Comparison of ENCODE assay signal across 20 mouse cellular contexts in the genomic region with DNA sequence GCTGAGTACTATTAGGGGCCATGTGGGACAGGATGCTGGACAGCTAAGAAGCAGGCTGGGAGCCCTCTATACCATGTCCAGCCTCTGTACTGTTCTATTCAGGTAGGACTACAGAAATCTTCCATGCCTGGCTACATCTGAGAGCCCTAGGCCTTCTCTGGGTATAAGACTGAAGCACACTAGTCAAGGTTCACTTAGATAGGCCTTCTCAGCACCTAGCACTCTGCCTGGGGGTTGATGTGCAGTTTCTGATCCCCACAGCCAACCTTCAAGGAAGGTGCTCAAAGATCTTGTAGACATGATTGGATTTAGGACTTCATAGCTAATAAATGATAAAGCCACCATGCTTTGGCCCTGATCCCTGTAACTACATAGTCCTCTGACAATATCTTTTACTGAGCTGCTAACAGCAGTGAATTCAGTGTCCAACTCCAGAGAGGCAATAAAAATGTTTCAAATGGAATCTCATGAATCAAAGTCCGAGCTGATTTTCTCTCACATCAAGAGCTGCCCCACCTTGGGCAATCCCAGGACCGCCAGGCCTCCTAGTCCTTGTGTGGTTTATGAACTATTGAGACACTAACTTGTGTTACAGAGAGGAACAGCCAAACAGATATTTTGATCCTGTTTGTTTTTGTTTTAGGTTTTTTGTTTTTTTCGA. TPM values are rescaled to one million over a fixed set of nuclear protein-coding genes. Genes with fewer than 3 reads are reported as not detected.
DNase-seq lines count a peak whose midpoint lies in the region; ATAC-seq and TF ChIP-seq lines count a peak whose summit lies in the region.
"Had no signal": no experiment of that assay in that cellular context is flagged by ENCODE, and none has a peak within 500 bp of the region (broad histone marks: within the 10 kb centered on the region; RNA-seq: fewer than 3 reads in every experiment).

No protein-coding gene starts in this region.

- 0 out of 2 replicates have a peak, but pooled peaks cover 5% of the 10 kb centered on the region for H3K36me3 ChIP-seq in intestine, embryonic 14.5 days (ENCODE audit: control insufficient read depth, insufficient read depth, low read length)

- intact Hi-C loops in left cerebral cortex, adult 2 months (cut with DNase I) = loop anchor here (5.0 kb wide), 1 partner anchor 47 kb away; no protein-coding TSS in a partner anchor

- no peaks in the 10 kb centered on the region for H3K9me3 ChIP-seq in intestine, embryonic 14.5 days (ENCODE audit: control insufficient read depth, low read length)
- H3K9me3 ChIP-seq: embryonic facial prominence, embryonic 15.5 days; forebrain, embryonic 15.5 days; heart, embryonic 13.5 days; hindbrain, embryonic 13.5 days had no signal

- H3K27ac ChIP-seq in left cerebral cortex, adult 2 months = peak overlapping the region; percentile 8; the same call in 1 of the 2 replicates
- H3K27ac ChIP-seq in brown adipose tissue, adult 24 weeks (replicated peaks; ENCODE audit: low read depth, low read length) = 0 out of 2 replicates have a peak overlapping the region, but pooled peaks have one; percentile 17
- H3K27ac ChIP-seq in intestine, embryonic 14.5 days (ENCODE audit: low read depth) = peak overlapping the region; percentile 54
- H3K27ac ChIP-seq: forebrain, embryonic 15.5 days; hindbrain, embryonic 13.5 days; hindbrain, postnatal 0 days had no signal

- TF ChIP-seq CTCF in left cerebral cortex, adult 2 months (IDR thresholded peaks at IDR 0.05) = no peak

- WGBS in intestine, embryonic 14.5 days = 71% methylated on average over 3 of the region's 3 CpGs
- 29% methylated on average over 3 of the region's 3 CpGs for WGBS in large intestine, adult 2 months

- H3K27me3 ChIP-seq in intestine, embryonic 14.5 days (replicated peaks; ENCODE audit: control insufficient read depth, insufficient read depth, low read length) = no peaks in the 10 kb centered on the region
- H3K27me3 ChIP-seq: embryonic facial prominence, embryonic 15.5 days; forebrain, embryonic 15.5 days; heart, embryonic 13.5 days; hindbrain, embryonic 13.5 days had no signal

- H3K4me3 ChIP-seq in left cerebral cortex, adult 2 months = no peak overlapping the region
- H3K4me3 ChIP-seq in brown adipose tissue, adult 24 weeks (ENCODE audit: insufficient read depth, low read depth, low read length) = no peak overlapping the region
- H3K4me3 ChIP-seq in intestine, embryonic 14.5 days (ENCODE audit: low read depth, low read length) = no peak overlapping the region
- H3K4me3 ChIP-seq: embryonic facial prominence, embryonic 15.5 days; erythroblast, embryonic 14.5 days; forebrain, embryonic 15.5 days; heart, embryonic 13.5 days; hindbrain, embryonic 13.5 days had no signal

- DNase-seq in left cerebral cortex, adult 2 months (ENCODE audit: extremely low spot score in 1 of 2, low spot score in 2 of 2) = no peak
- no peak for DNase-seq in left cerebral cortex, adult 18-20 months (ENCODE audit: low spot score in 2 of 2)
- DNase-seq in intestine, embryonic 14.5 days (ENCODE audit: low spot score) = no peak
- peak; percentile 80 for DNase-seq in large intestine, adult 2 months (ENCODE audit: low read depth, low spot score)
- DNase-seq in layer of hippocampus, postnatal 14 days (ENCODE audit: low spot score in 2 of 2) = no peak
- DNase-seq: adrenal gland, adult 2 months; adrenal gland, postnatal 25 days; cerebellum, adult 2 months; cerebellum, postnatal 14 days; embryo, embryonic 11 days; gastrocnemius, postnatal 10 days; heart, postnatal 10 days had no signal

- no peak overlapping the region for H3K4me2 ChIP-seq in intestine, embryonic 14.5 days (ENCODE audit: low read length)
- H3K4me2 ChIP-seq: embryonic facial prominence, embryonic 15.5 days; forebrain, embryonic 15.5 days; heart, embryonic 13.5 days; hindbrain, embryonic 13.5 days had no signal

- ATAC-seq in intestine, embryonic 14.5 days (replicated peaks; ENCODE audit: low FRiP score, low TSS enrichment, low read depth) = peak; percentile 58
- ATAC-seq in erythroid progenitor cell, adult 5-6 weeks (replicated peaks; ENCODE audit: low FRiP score, poor library complexity, severe bottlenecking) = no peak
- ATAC-seq: forebrain, embryonic 15.5 days; hindbrain, postnatal 0 days had no signal

- peaks cover 21% of the 10 kb centered on the region for H3K4me1 ChIP-seq in brown adipose tissue, adult 24 weeks (ENCODE audit: control insufficient read depth, insufficient read depth, insufficient read length, low read length)
- H3K4me1 ChIP-seq in intestine, embryonic 14.5 days (replicated peaks; ENCODE audit: control insufficient read depth, insufficient read depth, low read length) = 0 out of 2 replicates have a peak, but pooled peaks cover 3% of the 10 kb centered on the region
- H3K4me1 ChIP-seq: embryonic facial prominence, embryonic 15.5 days; forebrain, embryonic 15.5 days; hindbrain, embryonic 13.5 days had no signal

- no peak overlapping the region for H3K9ac ChIP-seq in intestine, embryonic 14.5 days (ENCODE audit: low read length)
- H3K9ac ChIP-seq: embryonic facial prominence, embryonic 15.5 days; forebrain, embryonic 15.5 days; heart, embryonic 13.5 days; hindbrain, embryonic 13.5 days had no signal

RNA-seq across cellular contexts. Expression of a gene that starts 45.8 kb away (rescaled TPM):
- total RNA-seq in left cerebral cortex, adult 2 months (2021) = 100 to 1,000 TPM; 242 to 253 TPM
- 100 to 1,000 TPM; 220 to 240 TPM for total RNA-seq in left cerebral cortex, adult 18-20 months (2021)
- polyA plus RNA-seq in brown adipose tissue, adult 24 weeks (2012; ENCODE audit: insufficient read depth, insufficient read length, missing spikeins) = 37.7 and 42.9 TPM in 2 replicates
- 5.9 TPM in 2 replicates for polyA plus RNA-seq in intestine, embryonic 14.5 days (2014; fragmentation: Nextera tagmentation; extraction: Ambion mirVana)
- polyA plus RNA-seq in large intestine, adult 2 months (2012; rRNA removed) = 9.9 and 11.6 TPM in 2 replicates
- total RNA-seq in erythroid progenitor cell, adult 5-6 weeks (2015; ENCODE audit: low replicate concordance) = 3.6 and 13.4 TPM in 2 replicates
- total RNA-seq in erythroid progenitor cell, adult 5-6 weeks (2017; ENCODE audit: low replicate concordance) = 3.0 and 6.2 TPM in 2 replicates
- 100 to 1,000 TPM; 132 to 146 TPM for total RNA-seq in layer of hippocampus, postnatal 14 days (2021)

Comparison
In these comparisons a context has a peak if more than half of its experiments do, and no peak if none do; other contexts are left out.
1. RNA of a gene that starts 45.8 kb away (total RNA-seq): 242 to 253 TPM in left cerebral cortex, adult 2 months, 220 to 240 TPM in left cerebral cortex, adult 18-20 months and 132 to 146 TPM in layer of hippocampus, postnatal 14 days; 3.0 to 13.4 TPM in erythroid progenitor cell, adult 5-6 weeks; every median in the first group is over 4 times any median in the second.
2. Peak in every context shown above with its lines, with median percentiles within 50 percentile points of each other: H3K27ac ChIP-seq.